Mouse (Mus musculus) heart, adult 2 months (tissue): Measurements from ENCODE around the gene Gm42906. TPM values are rescaled to one million over a fixed set of nuclear protein-coding genes. Genes with fewer than 3 reads are reported as not detected.

ENCODE experiments used
- DNase-seq, 2 experiments: peaks; one replicate each; pipeline ENCODE4 v3.0.0; 2021
- H3K27ac ChIP-seq: fragments of 200-600 bp; 2 replicates; pipeline ENCODE4 v1.8.1; 2022
- H3K27me3 ChIP-seq: fragments of 200-500 bp; 2 replicates; pipeline ENCODE4 v1.6.1; 2012; ENCODE audit warnings: mild to moderate bottlenecking, low read length, inconsistent platforms, mixed read lengths; ENCODE audit not compliant: control insufficient read depth, insufficient read depth
- H3K36me3 ChIP-seq: fragments of 200-500 bp; 2 replicates; pipeline ENCODE4 v1.6.1; 2012; ENCODE audit warnings: low read length, inconsistent platforms; ENCODE audit not compliant: control insufficient read depth, insufficient read depth
- H3K4me1 ChIP-seq: fragments of 200-500 bp; 2 replicates; pipeline ENCODE4 v1.6.1; 2011; ENCODE audit warnings: low read length; ENCODE audit not compliant: control insufficient read depth, insufficient read depth
- H3K4me3 ChIP-seq: fragments of 200-600 bp; 2 replicates; pipeline ENCODE4 v1.8.1; 2022
- H3K79me2 ChIP-seq: fragments of 200-500 bp; replicated peaks from 2 replicates; pipeline ENCODE4 v1.6.1; 2012; ENCODE audit warnings: mild to moderate bottlenecking, inconsistent platforms, low read length, moderate library complexity, mixed read lengths; ENCODE audit not compliant: control insufficient read depth, insufficient read depth
- H3K9ac ChIP-seq: fragments of 200-500 bp; 2 replicates; pipeline ENCODE4 v1.6.1; 2012; ENCODE audit warnings: low read depth, mild to moderate bottlenecking, control low read depth, inconsistent platforms, low read length, mixed read lengths
- CTCF ChIP-seq: fragments of 200-600 bp; IDR thresholded peaks from 2 replicates; pipeline ENCODE4 v1.8.1; 2022; ENCODE audit warnings: antibody characterized with exemption, mild to moderate bottlenecking, moderate library complexity
- EP300 ChIP-seq: fragments of 200-500 bp; IDR thresholded peaks from 2 replicates; pipeline ENCODE4 v1.6.1; 2011; ENCODE audit warnings: low read depth, low read length, control low read depth; ENCODE audit not compliant: insufficient read depth
- POLR2A ChIP-seq: fragments of 200-500 bp; IDR thresholded peaks from 2 replicates; pipeline ENCODE4 v1.6.1; 2011; ENCODE audit warnings: mild to moderate bottlenecking, low read depth, low read length, control low read depth; ENCODE audit not compliant: insufficient read depth
- WGBS: fragments of 180-500 bp; shearing (Covaris S2); methylation state at CpG from one replicate; pipeline ENCODE4 v1.1.7; 2018; 5-methylcytosine and 5-hydroxymethylcytosine counted together
- intact Hi-C: fragments of 180-260 bp; cut with DNase I; formaldehyde crosslinking; loops from one replicate; pipeline ENCODE4 v1.15.1; 2025
- polyA plus RNA-seq: library from polyadenylated mRNA; depleted of rRNA; stranded (reverse); fragments of >200 nt; gene quantifications from 2 replicates; pipeline ENCODE4 v1.2.3, GENCODE M21; 2012
- total RNA-seq, 2 experiments: library from RNA; stranded (reverse); gene quantifications; 2 replicates each; pipeline ENCODE4 v1.2.3; 2021

The Gm42906 gene
- total and polyA plus RNA-seq, 3 experiments, result 2.9 TPM; not detected in 2

DNA sequence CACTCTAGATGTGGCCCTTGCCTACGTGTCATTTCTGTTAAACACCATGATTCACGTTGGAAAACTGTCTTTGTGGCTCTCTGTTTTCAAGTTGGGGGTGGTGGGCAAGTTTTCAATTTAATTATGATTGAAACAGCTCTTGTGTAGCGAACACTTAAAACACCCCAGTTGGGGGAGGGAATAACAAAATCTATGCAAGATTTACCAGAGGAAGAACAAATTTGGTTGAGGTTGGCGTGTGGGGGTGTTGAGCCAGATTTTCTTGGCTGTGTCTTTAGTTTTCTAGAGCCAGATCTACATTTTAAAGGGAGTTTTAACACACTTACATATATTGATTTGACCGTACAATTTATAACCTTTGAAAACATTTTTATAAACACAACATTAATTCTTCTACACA lies 368.2 kb downstream of the Gm42906 start:
- Histone ChIP-seq H3K4me1 (peaks cover 12% of the 10 kb centered on the region), H3K36me3 (peaks cover 12% of the 10 kb centered on the region), H3K27ac (no peak overlapping the region), H3K9ac (no peak overlapping the region), H3K79me2 (0 out of 2 replicates have a peak, but pooled peaks cover 1% of the 10 kb centered on the region), H3K27me3 (no peaks in the 10 kb centered on the region), H3K4me3 (no peak overlapping the region)
- 91% methylated on average over 5 of the region's 5 CpGs for WGBS
- intact Hi-C loops, result loop anchor here (5.0 kb wide), 2 partner anchors 83 to 308 kb away; no protein-coding TSS in a partner anchor
- DNase-seq, result no peak
- TF ChIP-seq CTCF, result no peak
- TF ChIP-seq EP300, result no peak
- TF ChIP-seq POLR2A, result no peak

DNA sequence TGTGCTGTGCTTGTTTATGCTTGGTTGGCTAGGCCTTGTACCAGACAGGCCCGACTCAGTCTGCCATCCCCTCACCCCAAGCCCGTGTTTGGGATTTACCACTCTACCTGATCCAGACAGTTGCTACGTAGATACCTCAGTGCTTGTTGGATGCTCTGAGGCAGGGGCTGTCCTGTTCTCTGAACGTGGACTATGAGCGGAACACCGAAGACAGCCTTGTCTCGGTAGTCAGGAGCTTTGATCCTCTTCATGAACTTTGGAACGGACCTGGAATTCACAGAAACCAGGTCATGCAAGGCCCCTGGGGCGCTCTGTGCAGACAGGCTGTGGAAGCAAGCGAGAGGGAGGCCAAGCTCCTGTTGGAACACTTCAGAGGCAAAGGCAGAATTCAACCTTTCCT lies 368.6 kb downstream of the Gm42906 start:
- intact Hi-C loops, result loop anchor here (5.0 kb wide), 1 partner anchor 308 kb away; no protein-coding TSS in a partner anchor
- WGBS, result 89% methylated on average over 10 of the region's 10 CpGs
- no peak for TF ChIP-seq POLR2A

DNA sequence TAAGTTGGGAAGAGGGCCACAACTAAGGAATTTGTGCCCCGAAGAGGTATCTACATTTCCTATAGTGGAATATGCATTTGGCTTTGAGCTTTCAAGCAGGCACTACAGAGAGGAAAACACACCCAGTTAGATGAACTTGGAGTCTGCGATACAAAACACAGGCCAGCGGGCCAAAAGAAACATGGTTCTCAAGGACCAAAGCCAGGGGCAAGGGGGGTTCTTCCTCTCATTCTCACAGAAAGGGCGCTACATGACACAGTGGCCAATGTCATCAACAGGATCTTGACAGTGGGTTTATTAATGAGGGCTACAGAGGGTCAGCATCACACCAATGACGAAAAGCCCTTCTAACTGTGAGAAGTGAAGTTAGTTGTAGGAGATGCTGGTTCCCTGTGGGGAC lies 370.2 kb downstream of the Gm42906 start:
- intact Hi-C loops, result loop anchor here (5.0 kb wide), 1 partner anchor 310 kb away; no protein-coding TSS in a partner anchor
- Histone ChIP-seq H3K9ac (no peak overlapping the region), H3K4me3 (no peak overlapping the region), H3K4me1 (peaks cover 11% of the 10 kb centered on the region), H3K27ac (peak overlapping the region; percentile 88), H3K27me3 (no peaks in the 10 kb centered on the region), H3K36me3 (peaks cover 10% of the 10 kb centered on the region), H3K79me2 (no peaks in the 10 kb centered on the region)
- WGBS, result 46% methylated on average over 5 of the region's 5 CpGs
- TF ChIP-seq CTCF (no peak), POLR2A (no peak), EP300 (no peak)
- peak in 1 of 2 experiments; percentile 55 for DNase-seq

More for the DNA sequence above, 368.6 kb downstream of the Gm42906 start:
- DNase-seq, result no peak
- Histone ChIP-seq H3K79me2 (0 out of 2 replicates have a peak, but pooled peaks cover 1% of the 10 kb centered on the region), H3K4me3 (no peak overlapping the region), H3K36me3 (peaks cover 10% of the 10 kb centered on the region), H3K27me3 (no peaks in the 10 kb centered on the region), H3K27ac (no peak overlapping the region), H3K9ac (no peak overlapping the region), H3K4me1 (peaks cover 11% of the 10 kb centered on the region)

DNA sequence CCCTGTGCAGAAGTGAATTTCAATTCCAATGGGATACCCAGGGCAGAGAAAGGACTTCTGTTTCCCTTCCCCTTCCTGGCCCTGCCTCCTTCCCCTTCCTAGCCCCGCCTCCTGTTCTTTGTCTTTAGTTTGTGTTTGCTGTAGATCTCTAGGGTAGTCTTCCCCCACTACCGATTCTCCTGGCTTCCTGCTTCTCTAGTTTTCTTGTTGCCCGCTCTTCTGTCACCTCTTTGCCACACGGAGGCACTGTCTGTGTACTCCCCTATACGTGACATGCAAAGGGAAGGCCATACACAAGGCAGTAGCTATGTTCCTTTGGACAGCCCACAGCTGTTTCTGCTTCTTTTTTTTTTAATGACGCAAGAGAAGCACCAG lies 371.1 kb downstream of the Gm42906 start:
- Histone ChIP-seq H3K27me3 (no peaks in the 10 kb centered on the region), H3K79me2 (no peaks in the 10 kb centered on the region), H3K4me1 (peaks cover 11% of the 10 kb centered on the region), H3K9ac (no peak overlapping the region), H3K4me3 (no peak overlapping the region), H3K36me3 (peaks cover 12% of the 10 kb centered on the region), H3K27ac (peak overlapping the region; percentile 88)
- intact Hi-C loops, result loop anchor here (5.0 kb wide), 1 partner anchor 310 kb away; no protein-coding TSS in a partner anchor
- DNase-seq, result peak; percentile 50 to 60
- 20% methylated on average over 6 of the region's 6 CpGs for WGBS
- TF ChIP-seq CTCF (peak; percentile 46), POLR2A (no peak), EP300 (peak; percentile 63; the same call in 1 of the 2 replicates)

DNA sequence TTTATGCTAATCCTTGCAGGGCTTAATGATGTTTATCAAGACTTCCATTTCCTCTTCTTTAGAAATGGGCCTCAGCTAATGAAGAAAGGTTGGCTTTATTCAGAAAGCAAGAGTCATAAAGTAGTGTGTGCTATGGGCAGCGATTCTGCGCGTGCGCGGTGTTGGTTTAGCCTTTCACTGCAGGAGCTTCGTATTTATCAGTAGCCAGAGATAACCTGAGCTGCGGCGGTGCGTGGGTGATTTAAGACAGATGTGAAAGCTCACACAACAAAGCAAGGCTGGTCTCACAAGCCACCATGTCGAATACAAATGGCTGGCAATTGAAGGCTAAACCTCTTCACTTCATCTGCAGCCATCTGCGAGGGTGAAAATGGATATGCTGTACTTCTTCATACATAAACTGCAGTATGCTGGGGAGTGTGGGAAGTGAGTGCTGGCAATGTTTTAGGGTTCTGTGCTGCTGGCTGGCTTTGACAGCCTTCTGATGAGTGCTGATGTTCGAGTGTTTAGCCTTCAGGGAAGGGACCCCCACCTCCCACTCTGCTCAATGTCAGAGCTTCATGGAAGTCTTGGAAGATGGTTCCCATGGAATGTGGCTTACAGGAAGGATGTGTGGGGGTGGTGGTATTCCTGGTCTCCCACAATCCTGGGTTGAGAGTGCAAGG lies 371.6 kb downstream of the Gm42906 start:
- Histone ChIP-seq H3K4me1 (peaks cover 11% of the 10 kb centered on the region), H3K27ac (peak overlapping the region; percentile 88), H3K4me3 (no peak overlapping the region), H3K36me3 (peaks cover 13% of the 10 kb centered on the region), H3K9ac (no peak overlapping the region), H3K79me2 (no peaks in the 10 kb centered on the region), H3K27me3 (no peaks in the 10 kb centered on the region)
- intact Hi-C loops, result loop anchor here (5.0 kb wide), 1 partner anchor 311 kb away; no protein-coding TSS in a partner anchor
- TF ChIP-seq CTCF (no peak), POLR2A (no peak), EP300 (no peak)
- no peak for DNase-seq
- 51% methylated on average over 12 of the region's 12 CpGs for WGBS

DNA sequence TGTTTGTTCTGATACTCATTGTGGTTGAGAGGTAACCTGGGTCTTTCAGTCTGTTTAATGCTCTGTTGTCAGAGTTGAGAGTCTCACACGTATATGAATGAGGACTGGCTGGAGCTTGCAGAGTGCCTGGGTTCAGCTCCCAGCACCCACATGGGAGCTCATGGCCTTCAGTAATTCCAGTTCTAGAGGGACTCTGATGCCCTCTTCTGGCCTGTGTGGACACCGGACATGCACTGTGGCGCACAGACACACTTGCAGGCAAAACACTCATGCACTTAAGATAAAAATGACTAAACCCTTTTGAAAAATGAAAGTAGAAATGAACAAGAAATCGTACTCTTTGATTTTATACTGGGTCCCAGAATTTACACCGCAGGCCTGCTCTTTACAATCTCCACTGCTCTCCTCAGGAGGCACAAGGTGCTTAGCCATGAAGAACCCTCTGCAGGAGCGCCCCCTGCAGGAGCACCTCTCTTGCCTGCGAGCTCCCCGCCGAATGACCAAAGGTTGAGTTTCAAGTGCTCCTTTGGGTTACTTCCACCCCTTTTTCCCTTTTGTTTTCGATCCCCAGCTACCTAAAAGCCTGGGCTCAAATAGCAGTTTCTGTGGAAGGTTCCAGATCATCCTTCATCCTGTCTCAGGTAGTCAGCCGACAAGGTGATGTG lies 372.4 kb downstream of the Gm42906 start:
- no peaks in the 10 kb centered on the region for H3K79me2 ChIP-seq
- no peak overlapping the region for H3K4me3 ChIP-seq
- peaks cover 11% of the 10 kb centered on the region for H3K4me1 ChIP-seq
- H3K36me3 ChIP-seq, result peaks cover 20% of the 10 kb centered on the region
- no peak for DNase-seq
- H3K27me3 ChIP-seq, result no peaks in the 10 kb centered on the region
- TF ChIP-seq POLR2A (no peak), CTCF (peak; percentile 37)
- intact Hi-C loops, result loop anchor here (5.0 kb wide), 1 partner anchor 312 kb away; no protein-coding TSS in a partner anchor
- 95% methylated on average over 11 of the region's 11 CpGs for WGBS
- H3K27ac ChIP-seq, result peak overlapping the region; percentile 88
- no peak overlapping the region for H3K9ac ChIP-seq
